Mouse (Mus musculus): Measurements from ENCODE around the gene Mrrf.
A peak's percentile ranks its signal among the peaks of the same experiment; 100 is the strongest.

The Mrrf gene

DNA sequence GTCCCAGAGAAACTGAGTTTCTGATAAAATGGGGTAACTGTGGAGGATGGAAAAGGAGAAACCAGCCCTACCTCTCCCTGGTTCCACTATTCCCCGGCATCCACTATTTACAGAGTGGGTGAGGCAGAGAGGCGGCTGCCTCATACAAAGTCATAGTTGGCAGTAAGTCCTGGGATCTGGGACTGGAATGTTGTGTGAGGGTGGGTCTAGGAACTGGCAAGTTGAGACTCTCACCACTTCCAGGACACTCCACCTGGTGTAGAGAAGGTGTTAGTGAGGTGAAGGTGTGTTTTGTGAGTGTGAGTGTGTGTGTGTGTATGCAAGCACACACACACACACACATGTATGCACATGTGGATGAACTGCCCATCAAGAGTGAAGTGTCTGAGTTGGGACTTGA lies 64.6 kb downstream of the Mrrf start:
- DNase-seq (ENCODE audit: low read depth, low spot score) = no peak

DNA sequence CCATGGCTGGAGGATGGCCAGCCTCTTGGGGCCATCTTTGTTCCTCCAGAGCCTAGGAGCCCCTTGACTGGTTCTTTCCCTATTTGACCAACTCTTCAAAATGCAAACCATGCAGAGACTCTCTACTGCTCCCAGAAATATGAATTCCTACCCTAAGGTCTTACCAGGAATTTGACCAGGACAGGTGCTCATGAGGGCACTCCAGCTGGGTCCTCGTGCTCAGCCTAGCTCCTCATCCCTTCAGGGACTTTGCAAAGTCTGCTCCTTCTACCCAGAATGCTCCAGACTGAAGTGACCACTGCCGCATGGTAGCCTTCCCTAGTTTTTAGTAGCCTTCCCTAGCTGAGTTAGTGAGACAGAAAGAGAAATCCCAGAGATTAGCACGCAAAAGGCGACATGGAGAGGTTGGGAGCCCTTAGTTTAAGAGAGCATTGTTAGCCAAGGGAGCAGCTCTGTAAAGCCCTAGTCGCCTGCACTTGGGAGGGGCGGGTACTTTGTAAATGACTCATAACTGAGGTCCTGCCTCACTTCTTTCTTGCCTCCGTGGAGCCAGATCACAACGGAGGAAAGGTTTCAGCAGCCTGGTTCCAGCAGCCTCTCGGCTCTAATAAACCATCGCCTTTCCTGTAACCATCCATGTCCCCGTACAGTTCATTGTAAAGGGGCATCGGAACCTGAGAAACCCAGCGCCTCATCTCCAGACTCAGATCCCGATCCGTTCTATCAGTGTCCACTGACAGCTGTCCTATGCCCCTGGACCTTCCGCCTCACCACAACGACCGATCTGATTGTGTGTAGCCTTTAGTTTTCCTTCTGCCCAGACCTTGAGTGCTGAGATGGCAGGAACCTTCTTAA lies 65.8 kb downstream of the Mrrf start:
- peak; percentile 65 for DNase-seq (ENCODE audit: low read depth, low spot score)

DNA sequence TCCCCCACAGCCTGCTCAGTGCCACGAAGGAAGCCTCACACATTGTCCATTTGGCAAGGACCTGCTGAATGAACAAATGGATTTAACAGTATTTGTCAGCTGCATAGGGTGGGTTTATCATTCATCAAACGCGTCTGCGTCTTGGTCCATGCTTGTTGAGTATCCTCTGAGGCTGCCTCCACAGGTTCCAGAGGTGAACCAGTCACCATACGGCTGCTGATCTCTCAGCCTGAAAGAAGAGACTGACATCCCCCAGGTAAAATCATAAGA lies 66.4 kb downstream of the Mrrf start:
- no peak for DNase-seq (ENCODE audit: low read depth, low spot score)

DNA sequence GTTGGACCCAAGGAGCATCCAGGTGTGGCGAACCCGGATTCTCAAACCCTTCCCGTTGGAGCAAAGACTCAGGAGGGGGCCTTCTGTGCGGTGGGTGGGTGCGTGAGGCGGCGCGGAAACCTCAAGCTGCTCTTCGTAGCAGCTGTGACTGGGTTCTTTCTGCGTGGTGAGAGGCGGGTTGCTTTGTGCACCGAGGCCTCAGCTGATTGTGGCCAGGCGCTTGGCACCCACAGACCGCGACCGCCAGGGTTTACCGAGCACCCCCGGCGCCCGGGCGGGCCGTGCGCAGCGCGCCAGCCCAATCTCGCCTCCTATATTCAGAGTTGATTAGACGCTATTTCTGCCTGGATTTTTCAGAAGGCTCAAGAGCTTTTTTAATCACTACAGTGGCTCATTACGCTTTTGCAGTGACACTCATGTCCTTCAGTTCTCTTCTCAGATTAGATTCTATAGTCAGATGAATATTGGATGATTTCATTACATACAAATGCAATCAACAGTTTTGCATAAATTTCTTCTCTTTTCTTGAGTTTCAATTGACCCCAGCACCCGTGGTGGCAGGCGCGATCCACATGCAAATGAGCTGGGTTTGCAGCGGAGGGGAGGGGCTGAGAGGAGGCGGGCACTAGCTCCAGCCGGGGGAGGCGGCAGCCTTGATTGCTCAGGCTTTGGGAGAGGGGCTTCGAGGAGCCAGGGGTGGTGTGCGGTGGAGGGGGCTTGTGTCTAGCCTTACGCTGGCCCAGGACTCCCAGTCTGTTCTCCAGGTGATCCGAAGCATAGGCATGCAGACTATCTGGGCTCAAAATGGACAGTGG lies 67.0 kb downstream of the Mrrf start:
- no peak for DNase-seq (ENCODE audit: low read depth, low spot score)

DNA sequence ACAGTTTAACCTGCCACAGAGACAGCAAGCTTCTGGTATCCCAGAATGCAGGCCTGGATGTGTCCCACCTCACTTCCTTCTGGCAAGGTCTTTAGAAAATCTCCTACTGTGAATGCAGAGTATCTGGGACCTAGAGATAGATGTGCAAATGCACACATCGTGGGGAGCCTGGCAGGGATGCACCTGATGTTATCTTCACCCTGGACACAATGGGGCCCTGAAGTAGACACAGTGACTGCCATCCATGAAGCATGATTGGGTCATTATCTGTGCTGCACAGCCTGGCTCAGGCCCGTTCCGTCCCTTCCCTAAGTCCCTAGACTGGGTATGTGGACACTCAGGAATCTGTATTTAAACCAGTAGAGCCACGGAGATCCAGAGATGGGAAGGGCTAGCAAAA lies 68.4 kb downstream of the Mrrf start:
- DNase-seq (ENCODE audit: low read depth, low spot score) = no peak

DNA sequence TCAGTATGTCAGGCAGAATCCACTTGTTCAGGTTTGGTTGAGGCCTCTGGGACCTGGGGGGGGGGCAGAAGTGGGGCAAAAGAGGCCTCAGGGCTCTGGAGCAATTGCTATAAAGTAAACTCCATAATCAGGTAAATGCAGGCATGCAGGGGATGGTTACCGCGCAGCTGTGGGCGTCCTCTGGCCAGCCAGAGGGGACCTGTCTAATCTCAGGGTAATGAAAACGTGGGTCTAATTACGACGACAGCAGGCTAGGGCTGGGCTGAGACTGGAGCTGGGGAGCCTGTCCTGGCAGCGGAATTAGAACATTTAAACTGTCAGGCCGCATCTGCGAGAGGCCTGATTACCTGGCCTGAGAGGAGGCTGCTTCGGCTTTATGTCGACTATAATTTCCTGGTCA lies 70.9 kb downstream of the Mrrf start:
- DNase-seq (ENCODE audit: low read depth, low spot score) = no peak

DNA sequence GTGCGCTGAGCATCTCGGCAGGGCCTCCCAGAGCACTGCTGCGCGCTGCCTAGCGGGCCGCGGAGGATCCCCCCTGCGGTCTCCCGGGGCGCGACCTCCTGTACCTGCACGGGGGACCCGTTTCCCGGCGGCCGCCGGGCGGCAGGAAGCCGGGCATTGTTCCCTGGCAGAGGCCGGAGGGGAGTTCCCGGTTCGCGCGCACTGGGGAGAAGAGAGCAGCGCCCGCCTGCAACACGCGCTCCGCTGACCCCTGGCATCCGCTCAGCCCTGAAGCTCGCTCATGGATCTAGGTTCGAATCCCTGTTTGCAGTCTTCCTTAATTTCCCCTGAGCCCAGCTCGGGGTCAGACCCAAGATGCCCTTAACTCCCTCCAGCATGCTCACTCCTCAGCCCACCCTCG lies 74.6 kb downstream of the Mrrf start:
- no peak for DNase-seq (ENCODE audit: low read depth, low spot score)

DNA sequence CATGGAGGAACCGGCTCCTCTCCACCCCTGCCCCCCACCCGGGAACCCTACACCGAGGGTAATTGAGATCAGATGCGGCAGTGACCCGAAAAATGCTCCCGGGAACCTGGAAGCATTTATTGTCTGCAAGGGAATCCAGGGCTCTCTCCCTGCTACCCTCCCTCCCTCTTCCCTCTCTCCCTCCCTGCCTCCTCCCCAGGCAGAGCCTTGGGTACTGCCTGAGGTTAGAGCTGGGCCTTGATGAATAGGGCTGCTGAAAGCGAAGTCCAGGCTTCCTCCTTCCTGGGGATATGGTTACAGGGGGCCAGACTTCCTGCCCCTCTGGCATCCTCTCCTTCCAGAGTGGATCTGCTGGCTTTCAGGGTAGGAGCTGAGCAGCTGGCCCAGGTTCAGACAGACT lies 75.6 kb downstream of the Mrrf start:
- DNase-seq (ENCODE audit: low read depth, low spot score) = peak; percentile 41

DNA sequence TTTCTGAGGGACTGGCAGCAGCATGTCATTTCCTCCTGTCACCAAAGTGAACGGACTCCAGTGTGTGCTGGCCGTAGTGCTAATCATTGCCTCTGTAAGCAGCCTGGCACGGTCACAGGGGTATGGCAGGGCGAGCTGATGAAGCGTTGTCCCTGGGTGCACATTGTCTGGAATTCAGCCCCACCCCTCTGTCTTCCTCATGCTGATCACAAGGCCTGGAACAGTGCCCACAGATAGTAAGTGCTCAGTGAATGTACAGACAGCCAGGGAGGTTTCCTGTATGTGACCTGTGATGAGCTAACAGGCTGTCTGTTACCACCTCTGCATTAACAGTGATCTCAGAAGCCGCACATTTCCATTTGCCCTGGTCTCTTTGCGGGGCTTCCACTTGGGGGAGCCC lies 76.9 kb downstream of the Mrrf start:
- peak; percentile 79 for DNase-seq (ENCODE audit: low read depth, low spot score)

DNA sequence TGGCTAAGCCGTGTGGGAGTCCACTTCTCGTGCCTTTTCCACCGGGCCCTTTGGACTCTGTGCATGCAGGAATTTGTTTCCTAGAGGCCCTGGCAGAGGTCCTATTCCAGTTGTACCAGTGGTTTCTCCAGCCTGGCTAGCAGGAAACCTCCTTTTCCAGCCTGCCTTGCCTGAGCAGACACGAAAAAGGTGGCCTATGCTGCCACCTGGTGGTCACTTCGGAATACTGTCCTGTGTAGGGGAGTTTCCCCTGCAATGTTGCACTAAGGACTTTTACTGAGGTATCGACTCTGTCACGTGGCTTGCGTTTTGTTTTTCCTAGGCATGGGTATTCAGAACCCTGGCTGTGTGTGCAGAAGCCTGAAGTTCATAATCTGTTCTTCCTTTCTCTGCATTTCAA lies 77.8 kb downstream of the Mrrf start:
- peak; percentile 98 for DNase-seq (ENCODE audit: low read depth, low spot score)

DNA sequence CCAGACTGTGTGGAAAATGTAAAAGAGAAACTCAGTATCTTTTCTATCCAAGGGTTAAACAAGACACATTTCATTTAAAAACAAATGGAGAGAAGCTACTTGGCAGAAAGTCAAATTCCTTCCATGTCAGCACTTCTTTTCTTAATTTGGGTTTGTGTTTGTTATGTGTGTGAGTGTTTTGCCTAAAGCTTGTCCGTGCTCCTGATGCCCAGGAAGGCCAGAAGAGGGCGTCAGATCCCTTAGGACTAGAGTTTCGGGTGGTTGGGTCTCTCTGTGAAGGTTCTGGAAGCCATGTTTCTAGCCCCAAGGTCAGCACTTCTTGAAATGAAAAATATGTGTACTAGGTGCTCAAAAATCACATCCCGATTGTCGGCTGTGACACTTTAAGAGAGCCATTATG lies 78.2 kb downstream of the Mrrf start:
- peak; percentile 85 for DNase-seq (ENCODE audit: low read depth, low spot score)

DNA sequence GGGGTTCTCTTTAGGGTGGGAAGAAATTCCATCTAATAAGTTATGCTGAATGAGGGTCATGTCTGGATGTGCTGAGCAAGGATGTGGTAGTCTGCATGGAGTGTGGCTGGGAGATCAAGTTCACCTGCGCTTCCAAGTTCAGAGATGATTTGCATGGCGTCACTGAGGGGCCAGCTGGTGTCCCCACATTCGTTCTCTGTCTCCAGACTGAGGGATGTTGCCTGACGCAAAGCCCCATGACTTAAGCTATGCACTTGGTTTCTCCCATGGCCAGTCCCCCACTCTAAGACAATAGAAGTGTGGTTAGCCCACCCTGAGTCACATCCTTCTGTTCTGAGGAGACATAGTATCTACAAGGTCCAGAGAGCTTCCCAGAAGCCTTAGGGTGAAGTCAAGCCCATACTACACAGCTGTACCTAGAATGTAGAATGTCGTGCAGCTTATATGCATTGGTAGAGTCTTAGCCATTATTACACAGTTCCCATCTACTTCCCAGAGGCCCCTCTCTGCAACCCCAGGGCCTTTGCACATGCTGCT lies 79.1 kb downstream of the Mrrf start:
- DNase-seq (ENCODE audit: low read depth, low spot score) = no peak

DNA sequence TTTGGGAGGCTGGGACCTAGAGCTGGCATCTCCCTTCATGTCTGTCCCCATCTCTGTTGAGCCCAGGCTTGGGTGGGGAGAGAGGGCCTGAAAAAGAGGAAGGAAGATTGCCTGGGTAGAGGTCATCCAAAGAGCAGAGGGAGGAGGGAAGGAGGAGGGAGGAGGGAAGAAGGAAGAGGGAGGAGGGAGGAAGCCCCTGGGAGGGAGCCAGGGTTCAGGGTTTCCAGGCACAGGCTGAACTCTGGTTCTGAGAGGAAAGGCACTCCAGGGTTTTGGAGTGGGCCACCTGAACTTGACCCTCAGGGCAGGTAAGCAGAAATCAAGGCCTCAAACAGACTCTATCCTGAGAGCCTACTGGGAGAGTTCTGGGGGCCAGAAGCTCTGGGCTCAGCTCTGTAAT lies 80.4 kb downstream of the Mrrf start:
- DNase-seq (ENCODE audit: low read depth, low spot score) = peak; percentile 28

DNA sequence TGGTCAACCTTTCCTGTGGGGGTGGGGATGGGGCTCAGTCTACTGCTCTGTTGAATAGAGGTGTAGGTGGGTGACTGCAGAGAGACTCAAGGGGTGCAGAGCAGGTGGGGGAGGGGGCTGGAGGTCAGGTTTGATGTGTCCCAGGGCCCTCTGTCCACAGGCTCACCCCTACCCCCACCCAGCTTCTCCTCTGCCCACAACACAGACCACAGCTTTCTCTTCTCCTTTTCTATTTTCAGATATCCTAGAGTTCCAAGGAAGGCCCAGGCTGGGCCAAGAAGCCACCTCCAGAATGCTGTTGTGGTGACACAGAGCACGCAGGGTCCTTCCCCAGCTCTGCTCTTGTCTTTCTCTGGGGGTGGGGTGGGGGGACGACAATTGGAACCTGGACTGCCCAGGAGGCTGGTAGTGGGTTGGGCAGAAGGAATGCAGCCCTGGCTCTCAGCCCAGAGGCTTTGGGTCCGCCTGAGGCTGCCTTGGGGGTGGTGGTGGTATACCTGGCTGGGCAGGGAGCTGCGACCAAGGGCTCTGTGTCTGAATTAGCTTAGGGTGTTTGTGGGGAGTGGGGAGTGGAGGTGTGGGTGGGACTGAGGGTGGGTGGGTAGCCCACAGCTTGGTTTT lies 80.9 kb downstream of the Mrrf start:
- peak; percentile 36 for DNase-seq (ENCODE audit: low read depth, low spot score)

DNA sequence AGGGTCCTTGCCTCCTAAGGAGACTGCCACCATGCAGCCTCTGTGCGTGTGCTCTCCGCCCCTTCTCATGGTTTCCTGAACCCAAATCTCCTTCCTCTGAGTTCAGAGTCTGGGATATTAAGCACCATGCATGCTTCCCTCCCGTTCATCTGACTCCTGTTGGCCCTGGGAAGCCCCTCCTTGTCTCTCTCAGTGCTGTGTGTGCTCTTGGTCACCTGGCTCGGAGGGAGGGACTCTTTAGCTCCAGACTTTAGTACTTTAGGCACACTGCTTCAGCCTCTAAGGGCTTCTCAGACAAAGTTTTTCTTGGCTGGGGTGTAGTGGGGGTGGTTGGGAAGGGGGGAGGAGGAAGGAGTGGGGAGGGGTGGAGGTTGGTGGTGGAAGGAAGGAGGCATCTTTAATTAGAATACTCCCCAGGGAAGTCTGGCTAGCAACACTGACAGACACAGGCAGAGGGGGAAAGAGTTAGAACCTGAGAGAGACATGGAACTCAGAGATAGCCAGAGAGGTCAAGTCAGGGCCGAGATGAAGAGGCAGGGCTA lies 81.6 kb downstream of the Mrrf start:
- DNase-seq (ENCODE audit: low read depth, low spot score) = no peak

DNA sequence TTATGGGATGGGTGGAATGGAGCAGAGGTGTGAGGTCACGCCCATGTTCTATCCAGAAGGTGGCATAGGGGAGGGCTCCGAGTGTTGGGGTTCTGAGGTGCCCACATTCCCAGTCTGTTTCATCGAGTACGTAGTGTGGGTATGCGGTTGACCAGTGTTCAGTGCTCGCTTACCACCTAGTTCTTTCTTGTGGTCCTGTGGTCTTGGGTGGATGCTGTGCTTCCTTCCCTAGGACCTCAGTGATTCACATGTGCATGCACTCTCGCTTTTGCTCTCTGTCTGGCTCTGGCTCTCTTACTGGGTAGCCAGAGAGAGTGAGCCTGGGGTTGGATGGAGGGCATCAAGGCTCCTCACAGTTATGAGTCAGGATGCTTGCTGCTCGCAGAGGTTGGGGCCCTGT lies 83.9 kb downstream of the Mrrf start:
- DNase-seq (ENCODE audit: low read depth, low spot score) = no peak

DNA sequence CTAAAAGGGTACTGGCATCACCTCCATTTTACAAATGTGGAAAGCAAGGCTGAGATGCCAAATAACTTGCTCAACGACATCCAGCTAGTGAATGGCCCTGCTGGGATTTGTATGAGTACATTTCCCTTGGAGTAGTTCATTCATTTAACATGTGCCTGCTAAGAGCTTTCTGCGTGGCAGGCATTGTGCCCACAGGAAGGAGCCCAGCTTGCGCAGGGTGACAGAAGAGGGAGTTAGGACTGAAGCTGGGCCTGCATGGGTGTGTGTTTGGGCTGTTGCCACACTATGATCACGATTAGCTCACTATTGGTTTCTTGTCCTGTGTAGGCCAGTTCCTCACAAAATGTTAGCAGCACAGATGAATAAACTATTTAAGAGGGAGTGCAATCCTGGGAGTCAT lies 84.7 kb downstream of the Mrrf start:
- no peak for DNase-seq (ENCODE audit: low read depth, low spot score)

DNA sequence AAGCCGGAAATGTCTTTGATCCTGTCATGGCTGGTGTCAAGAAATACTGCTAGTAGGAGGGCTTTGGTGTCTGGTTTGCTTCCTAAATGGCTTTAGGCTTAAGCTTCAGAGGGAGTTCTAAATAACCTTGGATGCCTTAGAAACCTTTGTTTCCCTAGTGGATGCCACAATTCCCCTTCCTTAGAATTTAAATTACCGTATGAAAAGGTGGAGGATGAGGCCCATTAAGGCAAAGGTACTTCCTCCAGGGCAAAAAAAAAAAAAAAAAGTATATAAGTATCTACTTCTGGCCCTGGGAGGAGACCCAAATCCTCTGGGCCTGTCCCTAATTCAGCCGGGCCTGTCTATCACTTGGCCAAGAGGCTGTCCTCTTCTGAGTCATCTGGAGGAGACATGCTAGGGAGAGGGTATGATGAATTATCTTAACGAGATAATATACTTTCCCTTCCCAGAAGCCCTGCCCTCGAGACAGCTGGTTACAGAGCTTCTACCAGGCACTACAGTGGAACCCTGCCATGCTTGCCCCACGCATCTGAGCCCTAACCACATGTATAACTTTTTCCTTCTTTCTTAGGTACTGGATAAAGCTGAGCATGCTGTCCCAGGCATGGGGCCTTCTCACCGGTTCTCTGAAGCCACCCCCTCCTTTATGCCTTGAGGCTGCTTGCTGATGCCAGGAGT lies 86.1 kb downstream of the Mrrf start:
- DNase-seq (ENCODE audit: low read depth, low spot score) = peak; percentile 91

DNA sequence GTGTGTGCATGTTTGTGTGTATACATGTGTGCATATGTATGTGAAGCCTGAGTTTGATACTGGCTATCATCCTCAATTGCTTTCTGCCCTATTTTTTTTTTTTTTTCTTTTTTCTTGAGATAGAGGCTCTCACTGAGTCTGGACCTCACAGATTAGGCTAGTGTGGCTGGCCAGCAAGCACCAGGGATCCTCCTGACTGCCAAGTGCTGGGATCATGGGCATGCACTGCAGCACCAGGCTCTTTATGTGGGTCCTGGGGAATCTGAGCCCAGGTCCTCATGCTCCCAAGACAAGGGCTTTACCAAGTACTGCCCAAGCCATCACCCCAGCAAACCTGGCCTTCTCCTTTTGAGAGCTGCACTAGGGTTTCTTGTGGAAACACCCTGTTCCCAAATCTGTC lies 87.2 kb downstream of the Mrrf start:
- no peak for DNase-seq (ENCODE audit: low read depth, low spot score)

DNA sequence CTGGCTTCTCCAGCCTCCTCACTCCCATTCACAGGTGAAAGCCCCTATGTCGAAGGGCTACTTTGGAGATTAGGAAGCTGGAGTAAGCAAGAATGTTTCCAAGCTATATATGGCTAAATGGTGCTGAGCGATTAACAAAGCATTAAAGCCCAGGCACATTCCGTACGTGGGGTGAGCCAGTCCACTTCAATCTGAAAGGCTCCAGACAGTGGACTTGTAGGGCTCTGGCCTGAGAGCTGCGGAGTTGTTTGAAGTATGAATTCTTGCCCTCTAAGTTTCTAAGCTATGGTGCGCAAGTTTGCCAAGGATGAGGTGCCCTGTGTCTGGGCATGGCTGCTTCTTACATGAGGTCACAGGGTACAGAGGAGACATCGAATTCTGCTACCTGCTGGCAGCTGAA lies 88.0 kb downstream of the Mrrf start:
- no peak for DNase-seq (ENCODE audit: low read depth, low spot score)

DNA sequence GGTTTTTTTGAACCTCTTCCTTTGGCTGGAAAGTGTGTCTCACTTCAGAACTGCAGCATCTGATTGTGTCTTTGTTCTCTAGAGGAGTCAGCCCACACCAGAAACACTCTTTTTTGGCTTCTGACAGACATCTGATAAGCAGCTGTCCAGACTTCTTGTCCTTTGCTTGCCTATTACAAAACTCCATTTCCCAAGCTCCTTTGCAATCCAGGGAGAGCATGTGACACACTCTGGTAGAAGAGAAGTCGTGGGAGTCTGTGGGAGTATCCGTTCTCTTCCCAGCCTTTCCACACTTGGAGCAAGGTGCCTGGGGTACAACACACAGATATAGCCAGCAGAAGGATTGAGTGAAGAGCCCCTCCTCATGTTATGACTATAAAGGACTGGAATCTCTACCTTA lies 88.4 kb downstream of the Mrrf start:
- DNase-seq (ENCODE audit: low read depth, low spot score) = peak; percentile 54

DNA sequence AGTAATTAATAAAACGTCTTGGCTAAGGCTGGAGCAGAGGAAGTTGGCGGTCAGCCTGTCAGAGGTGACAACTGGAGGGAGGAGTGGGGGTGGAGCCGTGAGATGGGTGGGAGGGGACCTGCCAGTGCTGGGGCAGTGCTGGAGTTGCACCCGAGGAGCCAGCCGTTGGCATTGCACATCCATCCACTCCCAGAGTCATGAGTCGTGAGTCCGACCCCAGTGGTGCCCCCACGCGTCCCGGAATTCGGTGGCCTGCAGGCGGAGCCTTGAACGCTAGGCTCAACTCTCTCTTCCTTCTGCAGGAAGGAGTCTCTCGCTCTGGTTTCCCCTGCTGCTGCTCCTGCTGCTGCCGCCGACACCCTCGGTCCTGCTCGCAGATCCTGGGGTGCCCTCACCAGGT lies 94.2 kb downstream of the Mrrf start, which contains the start of gene Ptgs1:
TSS of gene Ptgs1 (plus strand) at position 61 of the 400 bp plus-strand sequence.
- DNase-seq (ENCODE audit: low read depth, low spot score) = peak; percentile 85

Measured in 3T3-L1 (cell line).